Mouse (Mus musculus) WW6 (cell line): ENCODE measurements around the gene Gfy.
"Not testable (repeated sequence)": the region's sequence is repeated elsewhere in the genome, so short reads cannot be mapped to it uniquely, and the experiment has no call there.

Experiments used
- DNase-seq: peaks from one replicate; pipeline ENCODE4 v3.0.0-alpha.2; 2013; ENCODE audit warnings: low read depth, low spot score

The Gfy gene

DNA sequence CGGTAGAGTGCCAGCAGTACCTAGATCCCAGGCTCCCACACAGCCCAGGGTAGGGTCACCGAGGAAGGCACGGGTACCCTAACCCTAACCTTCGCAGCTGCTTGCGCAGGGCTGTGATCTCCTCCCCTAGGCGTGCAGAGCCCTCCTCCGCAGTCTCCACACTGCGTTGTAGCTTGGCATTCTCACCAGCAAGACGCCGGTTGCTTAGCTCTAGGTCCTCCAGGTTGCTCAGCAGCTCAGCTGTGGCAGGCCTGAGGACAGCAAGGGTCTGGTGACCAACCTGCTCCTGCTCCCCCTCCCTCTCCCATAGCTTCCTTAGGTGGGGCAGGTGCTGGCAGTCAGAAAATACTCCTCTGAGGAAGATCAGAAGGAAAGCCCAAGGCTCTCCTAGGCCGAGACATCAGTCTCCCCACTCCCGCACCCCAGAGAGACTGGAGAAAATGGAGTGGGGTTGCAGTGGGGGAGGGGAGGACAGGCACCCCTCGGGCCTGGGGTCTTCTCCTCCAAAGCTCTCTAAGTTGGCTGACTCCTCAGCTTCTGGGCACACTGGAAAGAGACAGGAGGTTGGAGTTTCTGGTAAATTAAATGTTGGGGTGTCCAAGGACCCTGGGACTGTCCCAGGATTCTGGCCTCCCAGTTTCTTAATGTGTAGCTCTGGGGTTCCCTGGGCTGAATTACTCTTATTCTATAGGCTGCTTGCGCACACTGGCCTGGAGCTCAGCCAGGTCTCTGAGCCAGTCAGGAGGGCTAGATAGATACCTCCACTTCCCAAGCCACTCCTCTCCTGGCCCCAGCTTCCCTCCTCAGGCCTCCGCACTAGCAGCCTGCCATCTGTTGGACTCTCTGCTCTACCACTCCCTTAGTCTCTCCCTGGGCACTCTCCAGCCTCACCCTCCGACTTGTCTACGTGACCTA is 14.8 kb upstream of the Gfy start:
- DNase-seq = no peak

DNA sequence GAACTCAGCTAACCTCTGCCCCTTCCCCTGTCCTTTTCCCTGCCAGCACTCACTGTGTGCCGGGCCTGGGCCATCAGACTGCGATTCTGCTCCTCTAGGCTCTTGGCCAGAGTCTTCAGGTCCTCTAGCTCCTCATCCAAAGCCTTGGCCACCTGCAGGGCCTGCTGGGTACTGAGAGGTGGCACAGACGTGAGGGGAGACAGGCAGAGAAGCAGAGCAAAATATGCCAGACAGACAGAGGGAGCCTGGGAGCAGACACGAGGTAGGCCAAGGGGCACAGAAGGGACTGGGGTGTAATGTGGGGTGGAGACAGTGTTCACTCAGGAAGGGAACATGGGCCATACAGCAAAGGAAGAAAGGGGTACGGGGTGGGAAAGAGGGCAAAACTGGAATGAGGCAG is 14.0 kb upstream of the Gfy start:
- DNase-seq = no peak

DNA sequence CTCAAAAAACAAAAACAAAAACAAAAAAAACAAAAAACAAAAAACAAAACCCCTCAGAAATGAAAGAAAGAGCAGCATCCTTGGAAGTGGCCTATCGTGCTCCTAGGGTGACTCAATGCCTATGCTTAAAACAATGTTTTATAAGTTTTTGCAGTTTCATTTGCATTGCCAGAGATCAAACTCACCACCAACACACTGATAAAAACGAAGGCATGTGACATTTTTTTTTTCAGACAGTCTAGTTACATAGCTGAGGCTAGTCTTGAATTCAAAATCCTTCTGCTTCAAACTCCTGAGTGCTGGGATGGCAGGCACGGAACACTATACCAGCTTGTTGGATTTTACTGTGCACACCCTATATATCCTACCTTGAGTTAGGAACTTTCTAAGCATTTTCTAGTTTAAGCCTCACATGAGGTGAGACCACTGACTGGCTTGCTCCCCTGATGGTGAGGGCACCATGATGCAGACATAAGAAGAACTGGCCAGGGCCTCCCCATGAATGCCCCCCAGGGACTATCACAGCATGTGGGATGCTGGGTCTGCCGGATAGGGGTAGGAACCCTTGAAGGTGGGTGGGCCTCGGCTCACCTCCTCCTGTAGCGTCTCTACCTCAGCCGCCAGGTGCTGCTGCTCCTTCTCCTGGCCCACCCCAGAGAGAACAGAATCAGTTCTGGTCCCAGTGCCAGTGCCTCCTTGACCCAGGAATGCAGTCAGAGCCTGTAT is 13.4 kb upstream of the Gfy start:
- DNase-seq = no peak

DNA sequence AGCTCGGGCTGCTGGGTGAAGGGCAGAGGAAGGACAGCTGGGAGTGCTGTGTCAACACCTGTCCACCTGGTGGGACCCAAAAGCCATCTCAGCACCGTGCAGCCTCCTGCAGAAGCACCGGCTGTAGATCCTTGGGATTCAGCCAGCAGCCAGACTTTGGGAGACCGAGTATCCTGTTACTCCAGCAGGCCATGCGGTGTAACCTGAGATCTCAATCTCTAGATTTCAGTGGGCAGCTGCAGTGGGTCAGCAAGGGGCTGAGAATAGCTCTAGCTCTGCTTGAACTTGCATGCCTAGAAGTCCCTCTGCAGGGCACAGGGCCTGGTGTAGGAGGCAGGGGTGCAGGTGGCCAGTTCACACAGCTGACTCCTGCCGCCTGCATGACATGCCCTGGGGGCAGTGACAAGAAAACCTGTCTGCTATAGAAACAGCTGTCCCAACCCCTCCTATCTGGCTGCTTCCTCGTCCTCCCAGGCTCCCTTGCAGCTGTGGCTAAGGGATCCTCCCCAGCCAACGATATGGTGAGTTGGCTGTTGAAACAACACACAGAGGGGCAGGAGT is 12.5 kb upstream of the Gfy start:
- no peak for DNase-seq

DNA sequence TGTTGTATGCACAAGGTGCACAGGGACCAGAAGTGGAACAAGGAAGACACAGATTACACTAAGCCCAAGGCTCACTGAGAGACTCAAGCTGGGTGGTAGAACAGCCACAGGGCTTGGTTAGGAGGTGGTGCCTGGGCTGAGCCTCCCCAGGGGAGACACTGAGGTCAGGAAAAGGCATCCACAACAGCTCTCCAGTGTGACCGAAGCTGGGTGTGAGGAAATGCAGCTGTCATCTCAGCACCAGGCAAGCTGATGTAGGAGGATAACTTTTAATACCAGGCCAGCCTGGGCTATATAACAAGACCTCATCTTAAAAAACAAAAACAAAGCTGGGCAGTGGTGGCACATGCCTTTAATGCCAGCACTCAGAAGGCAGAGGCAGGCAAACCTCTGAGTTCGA is 11.8 kb upstream of the Gfy start:
- no peak for DNase-seq

DNA sequence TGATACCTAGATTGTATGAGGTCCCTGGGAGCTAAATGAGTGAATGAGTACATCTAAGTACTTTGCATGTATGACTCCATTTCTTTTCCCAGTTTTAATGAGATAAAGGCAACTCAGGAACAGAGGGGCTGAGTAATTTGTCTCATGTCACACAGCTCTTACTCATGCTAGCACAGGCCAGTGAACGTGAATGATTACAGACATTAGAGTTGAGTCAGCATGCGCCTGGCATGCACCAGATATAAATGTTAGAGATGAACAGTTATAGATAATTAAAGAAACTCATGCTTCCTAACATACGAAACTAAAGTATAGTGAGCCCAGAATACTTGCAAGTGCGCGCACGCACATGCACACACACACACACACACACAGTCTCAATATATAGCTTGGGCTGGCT is 10.8 kb upstream of the Gfy start:
- DNase-seq = no peak

DNA sequence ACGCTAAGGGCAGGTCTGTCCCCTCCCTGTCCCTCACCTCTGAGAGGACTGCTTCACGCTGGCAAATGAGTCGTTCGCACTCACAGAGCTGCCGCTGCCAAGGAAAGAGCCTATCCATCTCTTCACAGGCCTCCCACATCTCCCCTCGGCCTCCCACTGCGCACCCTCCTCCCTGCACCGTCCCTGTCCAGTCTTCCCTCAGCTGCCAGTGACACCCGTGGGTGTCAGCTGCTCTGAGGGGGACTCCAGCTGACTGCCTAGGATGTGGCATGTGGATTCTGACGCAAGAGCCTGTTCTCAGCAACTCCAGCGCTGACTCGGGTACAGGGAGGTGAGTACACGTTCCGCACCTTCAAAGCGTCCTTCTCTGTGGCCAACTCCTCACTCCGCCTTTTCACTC is 10.2 kb upstream of the Gfy start:
- no peak for DNase-seq

DNA sequence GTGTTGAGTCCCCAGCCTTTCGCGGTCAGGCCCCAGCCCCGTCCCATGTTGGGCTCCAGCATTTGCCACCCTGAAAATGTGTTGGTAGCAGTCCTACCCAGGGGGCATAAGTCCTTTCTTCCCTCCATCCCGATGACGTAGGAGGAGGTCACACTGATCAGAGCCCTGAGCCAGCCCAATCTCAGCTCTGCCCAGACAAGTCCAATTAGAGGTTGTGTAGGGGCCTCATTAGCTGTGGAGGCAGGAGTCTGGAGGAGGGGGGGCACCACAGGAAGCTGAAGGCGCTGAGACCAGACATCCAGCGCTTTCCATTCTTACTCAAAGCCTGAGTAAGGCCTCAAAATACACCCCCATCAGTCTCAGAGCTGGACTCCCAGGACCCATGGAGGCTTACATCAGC is 6.6 kb upstream of the Gfy start:
- no peak for DNase-seq

DNA sequence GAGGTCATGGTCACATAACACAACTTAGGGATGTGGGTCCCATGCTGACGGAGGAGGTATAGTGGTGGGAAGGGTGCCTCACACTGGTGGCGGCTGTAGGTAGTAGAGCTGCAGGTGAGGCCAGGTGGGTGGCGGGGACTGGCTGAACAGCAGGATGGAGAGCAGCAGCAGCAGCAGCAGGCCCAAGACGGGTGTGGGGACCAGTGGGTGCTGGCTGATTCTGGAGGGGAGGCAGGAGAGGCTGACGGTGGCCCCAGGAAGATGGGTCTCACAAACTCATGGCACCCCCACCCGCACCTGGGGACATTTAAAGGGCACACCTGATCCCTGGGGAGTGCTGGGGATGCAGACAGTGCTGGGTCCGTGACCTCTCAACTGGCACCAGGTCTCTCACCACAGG is 4.3 kb upstream of the Gfy start:
- no peak for DNase-seq

DNA sequence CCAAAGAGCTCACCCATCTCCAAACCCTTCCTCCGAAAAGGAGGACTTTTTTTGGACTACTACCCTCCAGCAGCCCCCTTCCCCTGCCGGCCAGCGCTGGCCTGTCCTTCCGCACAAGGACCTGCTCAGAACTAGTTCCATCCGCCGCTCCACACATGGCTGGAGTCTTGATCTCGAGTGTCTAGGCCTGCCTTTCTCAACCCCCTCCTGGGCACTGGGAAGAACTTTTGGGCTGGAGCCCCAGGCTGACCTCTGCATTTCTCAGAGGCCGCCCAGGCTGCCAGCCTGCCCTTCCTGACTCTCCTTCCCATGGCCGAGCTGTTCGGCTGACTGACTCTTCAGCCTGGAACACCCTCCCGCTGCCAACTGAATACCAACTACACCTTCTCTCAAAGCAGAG is 3.2 kb upstream of the Gfy start:
- DNase-seq = no peak

DNA sequence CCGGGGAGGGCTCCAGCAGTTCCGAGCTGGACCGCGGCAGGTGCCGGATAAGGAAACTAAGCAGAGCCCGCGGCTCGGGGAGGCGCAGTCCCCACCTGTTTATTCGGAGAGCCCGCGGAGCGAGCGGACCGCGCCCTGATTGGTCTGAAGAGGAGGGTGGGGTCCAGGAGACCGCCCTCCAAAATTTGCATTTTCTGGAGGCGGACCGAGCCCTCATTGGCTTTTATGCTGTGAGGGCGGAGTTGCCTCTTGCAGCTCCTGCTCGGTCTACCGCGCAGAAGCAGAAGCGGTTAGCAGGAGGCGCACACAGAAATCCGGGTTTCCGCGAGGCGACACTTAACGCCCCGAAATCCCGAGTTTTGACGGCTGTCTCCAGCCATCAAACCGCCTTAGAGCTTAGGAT is 2.8 kb upstream of the Gfy start:
- peak; percentile 86 for DNase-seq

DNA sequence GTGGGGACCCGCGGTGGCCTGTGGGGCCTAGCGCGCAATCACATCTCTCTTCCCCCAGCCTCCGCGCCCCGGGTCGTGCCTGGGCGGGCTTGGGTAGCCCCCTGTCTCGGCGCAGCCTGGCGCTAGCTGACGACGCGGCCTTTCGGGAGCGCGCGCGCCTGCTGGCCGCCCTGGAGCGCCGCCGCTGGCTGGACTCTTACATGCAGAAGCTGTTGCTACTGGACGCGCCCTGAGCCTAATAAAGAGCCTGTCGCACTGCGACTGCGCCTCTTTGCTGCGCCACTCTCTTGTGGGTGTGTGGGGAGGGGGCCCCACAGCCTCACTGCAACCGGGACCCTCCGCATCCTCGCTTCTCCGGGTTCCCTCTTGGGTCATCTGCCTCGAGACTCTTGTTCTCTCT is 2.2 kb upstream of the Gfy start:
- DNase-seq = no peak

DNA sequence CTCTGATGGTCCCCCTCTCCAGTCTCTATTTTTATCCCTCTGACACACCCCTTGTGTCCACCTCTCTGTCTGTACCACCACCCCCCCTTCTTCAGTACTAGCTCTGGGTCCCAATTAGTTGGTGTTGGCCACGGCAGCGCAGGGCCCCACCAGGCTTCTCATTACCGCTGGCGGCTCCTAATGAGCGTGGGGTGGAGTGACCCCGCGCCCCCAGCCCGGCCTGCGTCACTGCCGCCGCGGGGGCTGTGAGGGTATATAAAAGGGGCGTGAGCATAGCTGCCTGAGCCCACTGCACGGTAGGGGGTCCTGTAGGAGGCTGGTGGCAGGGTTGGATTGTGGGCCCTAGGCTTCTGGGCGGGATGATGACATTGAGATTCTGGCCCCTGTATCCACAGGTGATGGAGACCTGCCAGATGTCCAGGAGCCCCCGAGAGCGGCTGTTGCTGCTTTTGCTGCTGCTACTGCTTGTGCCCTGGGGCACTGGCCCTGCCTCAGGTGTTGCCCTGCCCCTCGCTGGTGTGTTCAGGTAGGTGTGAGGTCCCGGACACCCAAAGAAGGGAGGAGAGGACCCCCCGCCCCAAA is 1.6 kb upstream of the Gfy start, which contains the start of gene Pth2:
TSS of gene Pth2 (plus strand) at position 100 of the 582 bp plus-strand sequence.
- DNase-seq = no peak

DNA sequence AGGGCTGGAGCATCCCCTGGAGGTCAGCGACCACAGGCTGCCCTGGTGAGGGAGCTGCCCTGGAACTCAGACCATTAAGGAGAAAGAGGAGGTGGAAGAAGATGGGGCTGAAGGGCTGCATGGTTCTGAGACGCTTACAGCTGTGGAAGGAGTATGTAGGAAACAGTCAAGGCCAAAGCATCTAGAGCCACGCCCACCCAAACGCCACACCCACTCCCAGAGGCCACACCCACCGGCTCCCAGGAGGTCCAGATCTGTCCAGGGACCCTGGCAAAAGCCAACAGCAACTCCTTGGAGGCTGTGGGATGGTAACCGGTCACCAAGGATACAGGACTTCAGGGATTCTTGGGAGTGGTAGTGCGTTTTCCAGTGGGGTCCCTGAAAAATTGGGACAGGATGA is 819 bp downstream of the Gfy start:
- DNase-seq = no peak

DNA sequence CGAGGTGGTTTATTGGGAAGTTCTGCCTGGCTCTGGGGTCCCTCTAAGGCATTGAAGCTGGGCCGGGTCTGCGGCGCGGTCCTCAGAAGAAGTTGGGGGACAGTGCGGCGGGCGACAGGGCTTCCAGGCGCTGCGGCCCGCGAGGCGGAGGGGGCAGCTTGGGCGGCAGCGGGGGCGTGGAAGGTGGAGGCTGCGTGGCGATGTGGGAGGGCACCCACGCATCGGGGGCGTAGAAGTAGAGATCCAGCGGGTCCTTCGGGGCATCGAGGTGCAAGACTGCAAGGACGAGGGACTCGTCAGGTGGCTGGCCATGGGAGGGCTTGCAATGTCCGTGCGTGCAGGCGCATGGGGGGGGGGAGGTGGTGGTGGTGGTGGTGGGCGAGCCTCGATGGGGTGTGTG is 3.0 kb downstream of the Gfy start:
- DNase-seq = no peak

DNA sequence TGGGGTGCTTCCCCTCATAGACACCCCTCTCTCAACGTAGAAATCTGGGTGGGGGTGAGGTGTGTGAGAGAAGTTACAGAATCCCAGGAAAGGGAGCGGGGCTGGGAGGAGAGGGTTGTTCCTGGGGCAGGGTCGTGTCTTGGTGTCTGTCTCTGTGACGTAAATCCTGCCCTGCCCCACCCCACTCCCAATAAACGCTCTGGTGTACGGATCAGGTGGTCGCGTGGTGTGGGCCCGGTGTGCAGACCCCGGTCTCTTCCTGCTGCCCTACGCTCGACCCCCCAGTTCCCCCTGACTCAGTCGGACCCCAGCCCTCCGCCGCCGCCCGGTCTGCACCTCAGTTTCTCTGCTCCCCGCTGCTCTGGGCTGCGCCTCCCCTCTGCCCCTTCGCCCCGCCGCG is 3.4 kb downstream of the Gfy start:
- DNase-seq = no peak

DNA sequence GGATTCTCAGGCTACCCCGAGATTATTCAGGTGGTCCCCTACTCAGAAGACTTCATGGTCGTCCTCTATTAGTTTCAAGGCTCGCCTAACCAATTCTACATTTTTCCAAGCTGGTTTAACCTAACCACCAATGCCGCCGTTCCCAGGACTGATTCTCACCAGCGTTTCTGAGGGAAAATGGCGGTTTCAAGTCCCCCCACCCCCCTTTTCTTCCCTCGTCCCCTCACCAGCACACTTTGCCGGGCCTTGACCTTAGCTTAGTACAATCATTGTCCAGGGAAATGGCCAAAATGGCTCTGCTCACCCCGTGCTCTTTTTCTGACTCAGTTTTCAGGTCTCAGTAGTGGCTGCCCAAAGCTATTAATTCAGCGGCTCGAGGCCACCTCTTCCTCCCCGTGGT is 4.0 kb downstream of the Gfy start:
- no peak for DNase-seq

DNA sequence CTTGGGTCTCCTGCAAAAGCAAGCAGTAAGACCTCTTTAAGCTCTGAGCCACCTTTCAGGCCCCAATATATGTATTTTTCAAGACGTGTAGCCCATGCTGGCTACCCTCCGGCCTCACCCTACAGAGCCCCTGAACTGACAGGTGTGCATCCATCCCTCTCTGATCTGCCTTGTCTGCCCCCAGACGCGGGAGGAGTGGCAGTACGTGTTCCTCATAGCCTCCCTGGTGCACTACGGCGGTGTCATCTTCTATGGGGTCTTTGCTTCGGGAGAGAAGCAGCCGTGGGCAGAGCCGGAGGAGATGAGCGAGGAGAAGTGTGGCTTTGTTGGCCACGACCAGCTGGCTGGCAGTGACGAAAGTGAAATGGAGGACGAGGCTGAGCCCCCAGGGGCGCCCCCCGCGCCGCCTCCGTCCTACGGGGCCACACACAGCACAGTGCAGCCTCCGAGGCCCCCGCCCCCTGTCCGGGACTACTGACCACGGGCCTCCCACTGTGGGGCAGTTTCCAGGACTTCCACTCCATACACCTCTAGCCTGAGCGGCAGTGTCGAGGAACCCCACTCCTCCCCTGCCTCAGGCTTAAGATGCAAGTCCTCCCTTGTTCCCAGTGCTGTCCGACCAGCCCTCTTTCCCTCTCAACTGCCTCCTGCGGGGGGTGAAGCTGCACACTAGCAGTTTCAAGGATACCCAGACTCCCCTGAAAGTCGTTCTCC is 4.6 kb downstream of the Gfy start:
- DNase-seq = no peak

DNA sequence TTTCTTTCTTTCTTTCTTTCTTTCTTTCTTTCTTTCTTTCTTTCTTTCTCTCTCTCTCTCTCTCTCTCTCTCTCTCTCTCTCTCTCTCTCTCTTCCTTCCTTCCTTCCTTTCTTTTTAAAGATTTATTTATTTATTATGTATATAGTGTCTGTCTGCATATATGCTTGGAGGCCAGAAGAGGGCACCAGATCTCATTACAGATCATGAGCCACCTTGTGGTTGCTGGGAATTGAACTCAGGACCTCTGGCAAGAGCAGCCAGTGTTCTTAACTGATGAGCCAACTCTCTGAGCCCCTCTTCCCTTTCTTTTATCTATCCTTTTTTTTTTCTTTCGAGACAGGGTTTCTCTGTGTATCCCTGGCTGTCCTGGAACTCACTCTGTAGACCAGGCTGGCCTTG is 5.6 kb downstream of the Gfy start:
- not testable (repeated sequence) for DNase-seq

DNA sequence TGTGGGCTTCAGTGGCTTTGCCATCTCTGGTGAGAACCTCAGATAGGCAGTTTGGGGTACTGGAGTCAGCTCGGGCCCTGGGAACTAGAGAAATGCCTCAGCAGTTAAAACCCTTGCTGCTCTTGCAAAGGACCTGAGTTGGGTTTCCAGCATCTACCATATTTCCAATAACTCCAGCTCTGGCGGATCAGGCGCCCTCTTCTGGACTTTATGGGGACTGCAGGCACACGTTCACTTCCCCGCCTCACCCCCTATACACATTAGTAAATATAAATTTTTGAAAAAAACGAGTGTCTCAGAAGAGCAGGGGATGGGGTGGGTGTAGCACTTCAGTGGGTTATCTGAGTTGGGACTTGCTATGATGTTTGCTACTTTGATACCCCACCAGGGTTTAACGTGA is 6.4 kb downstream of the Gfy start:
- no peak for DNase-seq

DNA sequence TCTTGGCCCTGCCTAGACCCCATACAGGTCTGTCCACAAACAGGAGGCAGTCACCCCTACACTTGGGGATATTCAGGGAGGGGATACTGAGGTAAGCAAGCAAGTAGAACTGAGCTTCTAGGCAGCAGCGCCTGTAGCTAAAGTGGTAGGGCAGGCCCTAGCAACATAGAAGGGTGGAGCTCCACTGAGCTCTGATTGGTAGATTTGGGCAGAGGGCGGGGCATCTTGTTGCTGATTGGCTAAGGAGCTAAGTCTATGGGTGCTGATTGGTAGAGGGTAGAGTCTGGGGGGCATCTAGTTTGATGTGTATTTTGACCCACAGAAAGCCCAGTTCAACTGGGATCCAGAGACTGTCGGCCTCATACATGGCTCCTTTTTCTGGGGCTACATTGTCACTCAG is 9.9 kb downstream of the Gfy start:
- no peak for DNase-seq

DNA sequence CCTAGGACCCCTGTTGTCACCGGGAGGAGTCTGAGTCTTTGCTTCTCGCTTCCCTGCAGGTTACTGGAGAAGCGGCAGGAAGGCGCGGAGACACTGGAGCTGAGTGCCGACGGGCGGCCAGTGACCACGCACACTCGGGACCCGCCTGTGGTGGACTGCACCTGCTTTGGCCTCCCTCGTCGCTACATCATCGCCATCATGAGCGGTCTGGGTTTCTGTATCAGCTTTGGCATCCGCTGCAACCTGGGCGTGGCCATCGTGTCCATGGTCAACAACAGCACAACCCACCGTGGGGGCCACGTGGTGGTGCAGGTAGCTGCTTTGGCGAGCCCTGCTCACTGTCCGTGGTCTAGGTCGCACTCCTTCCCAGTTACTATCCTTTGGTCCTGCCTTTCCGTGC is 10.7 kb downstream of the Gfy start:
- no peak for DNase-seq
